Mouse (Mus musculus): ENCODE results near the gene U2af2. TPM values are rescaled to one million over a fixed set of nuclear protein-coding genes. Genes with fewer than 3 reads are reported as not detected.
"Not testable (repeated sequence)": the region's sequence is repeated elsewhere in the genome, so short reads cannot be mapped to it uniquely, and the experiment has no call there.

Gene U2af2
- 137 and 155 TPM in 2 replicates for polyA plus RNA-seq (2015; fragmentation: Nextera tagmentation; extraction: Ambion mirVana)

DNA sequence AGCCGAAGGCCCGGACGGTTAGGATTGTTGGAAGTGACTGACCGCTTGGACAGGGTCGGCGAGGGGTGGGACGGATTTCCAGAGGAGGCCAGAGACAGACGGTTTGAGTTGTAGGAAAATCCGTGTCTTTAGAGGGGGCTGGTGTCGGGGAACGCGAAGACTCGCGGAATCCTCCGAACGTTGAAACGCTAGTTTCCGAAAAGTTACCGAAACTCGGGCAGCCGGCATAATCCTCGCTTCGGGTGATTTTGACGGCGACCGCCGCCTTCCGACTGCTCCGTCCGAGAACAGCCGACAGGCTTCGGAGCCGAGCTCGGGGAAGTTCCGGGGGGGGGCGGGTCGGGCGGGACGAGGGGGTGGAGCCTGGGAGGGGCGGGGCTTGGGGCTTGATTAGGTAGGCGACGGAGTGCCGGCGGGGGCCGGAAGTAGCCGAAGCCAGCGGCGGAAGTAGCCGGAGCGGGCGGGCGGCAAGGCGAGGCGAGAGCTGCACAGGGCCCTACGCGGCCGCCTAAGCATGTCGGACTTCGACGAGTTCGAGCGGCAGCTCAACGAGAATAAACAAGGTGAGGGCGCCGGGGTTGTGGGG, at the start of gene U2af2:
U2af2 (plus strand) TSS at position 370 of the 586 bp plus-strand sequence.
- H3K9ac ChIP-seq, result peak within 1 kb of the TSS; percentile 92
- WGBS, result under 1% methylated on average over 54 of the region's 65 CpGs
- peak within 1 kb of the TSS; percentile 99 for H3K27ac ChIP-seq
- peaks cover 8% of the 10 kb centered on the region for H3K27me3 ChIP-seq
- H3K4me3 ChIP-seq, result peak within 1 kb of the TSS; percentile 59
- peaks cover 46% of the 10 kb centered on the region for H3K4me1 ChIP-seq
- H3K9me3 ChIP-seq, result no peaks in the 10 kb centered on the region
- peak within 1 kb of the TSS; percentile 81 for H3K4me2 ChIP-seq
- peaks cover 9% of the 10 kb centered on the region for H3K36me3 ChIP-seq
- ATAC-seq (ENCODE audit: insufficient number of reproducible peaks, insufficient read depth, low FRiP score, low TSS enrichment, low read depth), result peak; percentile 74

DNA sequence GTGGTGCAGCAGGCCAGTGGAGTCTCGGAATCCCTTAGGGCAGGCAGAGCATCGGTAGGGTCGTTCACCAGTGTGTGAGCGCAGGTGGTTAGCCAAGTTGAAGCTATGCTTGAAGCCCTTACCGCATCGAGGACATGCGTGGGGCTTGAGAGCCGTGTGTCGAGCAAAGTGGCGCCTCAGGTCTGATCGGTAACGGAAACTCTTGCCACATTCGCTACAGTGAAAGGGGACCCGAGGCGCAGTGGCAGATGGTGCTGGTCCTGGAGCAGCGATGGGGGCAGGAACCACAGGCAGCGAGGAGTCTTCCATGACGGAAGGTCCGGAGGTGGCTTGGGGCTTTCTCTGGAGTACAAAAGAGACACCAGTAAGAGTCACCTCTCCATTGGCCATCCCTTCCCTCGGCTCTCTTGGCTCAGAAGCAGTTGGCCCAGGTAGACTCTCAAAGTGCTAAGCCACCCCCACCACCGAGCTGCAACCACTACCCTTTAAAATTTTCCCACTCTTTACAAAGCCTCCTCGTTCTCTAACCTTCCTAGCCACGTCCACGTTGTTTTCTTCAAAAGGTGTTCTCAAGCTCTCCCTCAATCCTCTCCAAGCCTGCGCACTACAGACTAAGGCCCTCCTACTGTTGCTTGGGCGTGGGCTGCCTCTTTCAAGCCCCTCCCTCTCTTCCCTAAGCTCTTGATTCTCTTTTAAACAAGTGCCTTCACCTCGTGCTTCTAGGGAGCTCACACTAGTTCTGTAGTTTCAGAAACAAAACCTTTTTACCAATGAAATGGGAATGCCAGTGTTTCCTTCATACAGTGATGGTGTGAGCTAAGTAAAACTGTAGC, 49.0 kb upstream of the U2af2 start:
- no peak for ATAC-seq (ENCODE audit: insufficient number of reproducible peaks, insufficient read depth, low FRiP score, low TSS enrichment, low read depth)
- peak overlapping the region; percentile 56 for H3K4me3 ChIP-seq
- no peak overlapping the region for H3K9ac ChIP-seq
- H3K4me1 ChIP-seq, result peaks cover 10% of the 10 kb centered on the region
- no peaks in the 10 kb centered on the region for H3K9me3 ChIP-seq
- WGBS, result 93% methylated on average over 27 of the region's 27 CpGs
- H3K27me3 ChIP-seq, result no peaks in the 10 kb centered on the region
- H3K4me2 ChIP-seq, result peak overlapping the region; percentile 64
- peaks cover 57% of the 10 kb centered on the region for H3K36me3 ChIP-seq
- H3K27ac ChIP-seq, result no peak overlapping the region

DNA sequence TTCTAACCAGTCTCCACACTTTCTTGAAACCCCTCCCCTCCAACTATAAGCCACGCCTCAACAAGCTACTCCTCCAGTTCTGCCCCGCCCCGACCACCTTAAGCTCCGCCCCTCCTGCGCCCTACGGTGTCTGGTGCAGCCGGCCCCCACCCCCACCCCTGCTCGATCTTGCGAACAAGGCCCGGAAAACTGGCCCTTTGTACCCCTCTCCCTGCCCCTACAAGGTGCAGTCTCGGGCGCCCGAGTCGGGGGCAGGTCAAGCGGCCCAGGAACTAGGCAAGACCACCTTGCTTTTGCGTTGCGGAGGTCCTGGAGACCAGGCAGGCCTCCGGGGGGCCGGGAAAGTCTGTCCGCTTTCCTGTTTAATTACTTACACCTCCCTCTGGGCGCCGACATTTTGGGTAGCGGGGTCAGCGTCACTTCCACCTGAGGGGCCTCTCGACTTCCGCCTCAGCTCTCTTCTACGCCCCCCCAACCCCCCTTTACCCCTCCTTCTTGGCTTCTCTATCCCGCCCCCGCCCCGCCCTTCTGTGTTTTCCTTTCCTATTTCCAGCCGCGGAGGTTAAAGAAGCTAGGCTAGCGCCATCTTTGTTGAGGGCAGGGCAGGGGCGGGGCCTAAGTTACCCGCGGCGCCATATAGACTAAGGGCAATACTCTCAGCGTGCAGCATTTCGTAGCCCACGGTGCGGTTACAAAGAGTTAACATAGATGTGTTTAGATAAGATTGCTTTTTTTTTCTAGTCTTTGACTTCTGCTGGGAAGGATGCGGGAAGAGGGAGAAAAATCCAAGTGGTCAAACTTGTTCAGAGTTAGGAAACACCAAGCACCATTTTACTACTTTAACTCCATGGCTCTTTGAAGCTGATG, 47.5 kb upstream of the U2af2 start, which contains the start of the genes Zfp524 and Fiz1:
Zfp524 (plus strand) TSS at position 165 of the 867 bp plus-strand sequence.
Fiz1 (minus strand) TSS at position 447 of the 867 bp plus-strand sequence.
- H3K36me3 ChIP-seq, result peaks cover 41% of the 10 kb centered on the region
- WGBS, result under 1% methylated on average over 42 of the region's 42 CpGs
- peak within 1 kb of the TSS; percentile 98 for H3K27ac ChIP-seq
- peak within 1 kb of the TSS; percentile 64 for H3K4me2 ChIP-seq
- H3K27me3 ChIP-seq, result no peaks in the 10 kb centered on the region
- peak; percentile 82 for ATAC-seq (ENCODE audit: insufficient number of reproducible peaks, insufficient read depth, low FRiP score, low TSS enrichment, low read depth)
- H3K9ac ChIP-seq, result peak within 1 kb of the TSS; percentile 79
- H3K9me3 ChIP-seq, result no peaks in the 10 kb centered on the region
- H3K4me3 ChIP-seq, result peak within 1 kb of the TSS; percentile 56
- peaks cover 17% of the 10 kb centered on the region for H3K4me1 ChIP-seq

DNA sequence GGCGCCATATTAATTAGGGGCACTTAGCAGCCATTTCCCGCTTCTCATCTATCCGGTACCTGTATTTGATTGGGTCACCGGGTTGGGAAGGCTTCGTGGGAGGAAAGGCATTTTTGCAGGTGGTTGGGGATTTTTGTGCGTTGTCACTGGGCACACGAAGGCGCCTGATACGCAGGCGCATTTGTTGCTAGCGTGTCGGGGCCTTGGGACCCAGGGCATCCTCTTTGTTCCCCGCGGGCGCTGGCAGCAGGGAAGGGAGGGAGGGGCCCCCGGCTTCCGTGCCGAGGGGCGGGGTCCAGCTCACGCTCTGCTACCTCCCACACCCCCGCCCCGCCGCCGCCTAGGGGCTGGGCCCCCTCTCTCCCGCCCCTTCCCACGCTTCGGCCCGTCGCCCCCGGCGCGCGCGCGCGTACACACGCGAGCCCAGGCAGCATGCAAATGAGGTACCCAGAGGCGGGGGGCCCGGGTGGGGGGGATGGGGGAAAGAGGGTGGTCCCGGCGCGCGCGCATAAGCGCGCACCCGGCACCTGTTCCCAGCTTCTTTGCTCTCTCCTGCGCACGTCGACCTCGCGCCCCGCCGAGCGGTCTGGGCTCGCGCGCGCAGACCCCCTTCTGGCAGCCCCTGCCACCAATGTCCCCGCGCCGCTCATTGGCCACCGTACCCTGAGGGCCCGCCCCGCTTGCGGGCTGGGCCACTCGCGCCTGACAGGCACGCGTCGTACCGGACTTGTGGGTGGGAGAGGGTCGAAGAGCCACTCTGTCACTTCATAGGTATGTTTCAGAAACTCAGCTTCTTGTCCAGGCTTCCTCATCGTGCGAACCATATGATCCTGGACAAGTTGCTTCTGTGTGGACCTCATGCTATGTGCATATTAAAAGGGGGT, 46.6 kb upstream of the U2af2 start, which contains the start of gene Gm44973:
Gm44973 (plus strand) TSS at position 379 of the 884 bp plus-strand sequence.
- Histone ChIP-seq H3K27me3 (no peaks in the 10 kb centered on the region), H3K9ac (peak within 1 kb of the TSS; percentile 79), H3K4me1 (peaks cover 17% of the 10 kb centered on the region), H3K36me3 (peaks cover 32% of the 10 kb centered on the region), H3K4me3 (peak within 1 kb of the TSS; percentile 56), H3K4me2 (peak within 1 kb of the TSS; percentile 64), H3K27ac (peak within 1 kb of the TSS; percentile 98), H3K9me3 (no peaks in the 10 kb centered on the region)
- ATAC-seq (ENCODE audit: insufficient number of reproducible peaks, insufficient read depth, low FRiP score, low TSS enrichment, low read depth), result peak; percentile 74
- under 1% methylated on average over 62 of the region's 76 CpGs for WGBS

DNA sequence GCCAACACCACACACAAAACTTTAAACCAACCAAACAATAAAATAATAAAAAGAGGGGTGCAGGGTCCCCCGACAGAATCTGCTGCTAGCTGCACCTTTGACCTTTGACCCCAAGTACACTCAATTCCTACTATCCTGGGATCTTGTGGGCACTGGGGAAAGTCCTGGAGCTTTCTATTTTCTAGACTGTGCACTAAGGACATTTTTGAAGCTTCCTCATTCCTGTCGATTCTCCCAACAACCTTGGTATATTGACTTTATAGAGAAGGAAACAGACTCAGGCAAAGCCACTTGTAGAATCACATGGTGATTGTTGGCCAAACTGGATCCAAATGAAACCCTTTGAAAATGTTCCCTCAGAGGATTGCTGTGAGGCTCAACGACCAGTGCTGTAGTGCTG, 45.9 kb upstream of the U2af2 start:
- H3K27ac ChIP-seq, result peak overlapping the region; percentile 98
- peak overlapping the region; percentile 56 for H3K4me3 ChIP-seq
- H3K27me3 ChIP-seq, result no peaks in the 10 kb centered on the region
- no peaks in the 10 kb centered on the region for H3K9me3 ChIP-seq
- H3K9ac ChIP-seq, result peak overlapping the region; percentile 75
- H3K4me2 ChIP-seq, result peak overlapping the region; percentile 64
- H3K4me1 ChIP-seq, result peaks cover 17% of the 10 kb centered on the region
- no peak for ATAC-seq (ENCODE audit: insufficient number of reproducible peaks, insufficient read depth, low FRiP score, low TSS enrichment, low read depth)
- 64% methylated on average over 3 of the region's 3 CpGs for WGBS
- H3K36me3 ChIP-seq, result peaks cover 25% of the 10 kb centered on the region

DNA sequence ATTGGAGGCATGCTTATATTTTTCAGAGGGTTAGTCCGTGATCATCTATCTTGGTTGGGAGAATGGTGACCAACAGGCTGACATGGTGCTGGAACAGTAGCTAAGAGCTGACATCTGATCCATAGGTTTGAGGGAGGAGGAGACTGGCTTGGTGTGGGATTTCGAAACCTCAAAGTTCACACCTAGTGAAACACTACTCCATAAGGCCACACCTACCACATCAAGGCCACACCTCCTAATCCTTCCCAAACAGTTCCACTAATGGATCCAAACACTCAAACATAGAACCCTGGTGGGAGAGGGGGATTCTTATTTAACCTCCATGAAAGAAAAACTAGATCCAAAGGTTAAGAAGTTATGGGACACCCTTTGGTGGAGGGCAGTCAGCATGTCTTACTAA, 45.0 kb upstream of the U2af2 start:
- no peaks in the 10 kb centered on the region for H3K27me3 ChIP-seq
- no peak for ATAC-seq (ENCODE audit: insufficient number of reproducible peaks, insufficient read depth, low FRiP score, low TSS enrichment, low read depth)

DNA sequence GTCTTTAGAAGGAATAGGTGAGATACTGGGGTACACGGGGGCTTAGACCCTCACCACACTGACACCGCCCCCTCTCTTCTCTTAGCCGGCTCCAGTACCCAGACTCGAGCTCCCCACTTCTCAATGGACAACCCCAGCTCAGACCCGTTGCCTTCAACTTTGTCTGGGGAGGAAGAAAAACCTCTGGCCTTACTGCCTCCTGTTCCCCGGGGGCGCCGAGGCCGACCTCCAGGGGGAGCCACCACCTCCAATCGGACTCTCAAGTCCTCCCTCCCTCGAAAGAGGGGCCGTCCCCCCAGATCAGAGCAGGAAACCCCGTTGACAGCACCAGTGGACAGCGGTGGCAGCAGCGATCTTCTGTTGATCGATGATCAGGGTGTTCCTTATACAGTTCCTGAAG, 44.6 kb upstream of the U2af2 start:
- Histone ChIP-seq H3K4me3 (no peak overlapping the region), H3K4me1 (peaks cover 28% of the 10 kb centered on the region), H3K27me3 (no peaks in the 10 kb centered on the region), H3K27ac (no peak overlapping the region), H3K36me3 (peaks cover 21% of the 10 kb centered on the region), H3K9me3 (no peaks in the 10 kb centered on the region), H3K9ac (no peak overlapping the region), H3K4me2 (no peak overlapping the region)
- WGBS, result 90% methylated on average over 16 of the region's 16 CpGs
- ATAC-seq (ENCODE audit: insufficient number of reproducible peaks, insufficient read depth, low FRiP score, low TSS enrichment, low read depth), result no peak

More for the DNA sequence above, 45.0 kb upstream of the U2af2 start:
- H3K9ac ChIP-seq, result no peak overlapping the region
- peaks cover 21% of the 10 kb centered on the region for H3K36me3 ChIP-seq
- H3K4me3 ChIP-seq, result no peak overlapping the region
- H3K4me1 ChIP-seq, result peaks cover 24% of the 10 kb centered on the region
- 98% methylated on average over 2 of the region's 2 CpGs for WGBS
- H3K27ac ChIP-seq, result no peak overlapping the region
- H3K9me3 ChIP-seq, result no peaks in the 10 kb centered on the region
- H3K4me2 ChIP-seq, result no peak overlapping the region

DNA sequence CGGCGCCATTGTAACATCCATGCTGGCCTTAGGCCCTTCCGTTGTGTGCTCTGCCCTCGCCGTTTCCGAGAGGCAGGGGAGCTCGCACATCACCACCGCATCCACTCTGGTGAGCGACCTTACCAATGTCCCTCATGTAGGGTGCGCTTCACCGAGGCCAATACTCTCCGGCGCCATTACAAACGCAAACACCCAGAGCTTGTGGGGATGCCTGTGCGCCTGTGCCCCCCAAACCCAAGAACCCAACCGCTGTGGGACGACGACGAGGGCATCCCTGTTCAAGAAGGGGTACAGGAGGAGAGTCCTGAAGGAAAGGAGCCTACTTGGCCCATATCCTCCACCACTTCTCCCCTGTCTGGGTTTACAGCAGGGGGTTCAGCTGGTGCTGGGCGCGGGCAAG, 44.0 kb upstream of the U2af2 start:
- peaks cover 21% of the 10 kb centered on the region for H3K36me3 ChIP-seq
- H3K4me3 ChIP-seq, result no peak overlapping the region
- ATAC-seq (ENCODE audit: insufficient number of reproducible peaks, insufficient read depth, low FRiP score, low TSS enrichment, low read depth), result no peak
- no peaks in the 10 kb centered on the region for H3K9me3 ChIP-seq
- H3K4me2 ChIP-seq, result no peak overlapping the region
- peaks cover 31% of the 10 kb centered on the region for H3K4me1 ChIP-seq
- H3K27me3 ChIP-seq, result no peaks in the 10 kb centered on the region
- 95% methylated on average over 21 of the region's 21 CpGs for WGBS
- no peak overlapping the region for H3K9ac ChIP-seq
- H3K27ac ChIP-seq, result no peak overlapping the region

DNA sequence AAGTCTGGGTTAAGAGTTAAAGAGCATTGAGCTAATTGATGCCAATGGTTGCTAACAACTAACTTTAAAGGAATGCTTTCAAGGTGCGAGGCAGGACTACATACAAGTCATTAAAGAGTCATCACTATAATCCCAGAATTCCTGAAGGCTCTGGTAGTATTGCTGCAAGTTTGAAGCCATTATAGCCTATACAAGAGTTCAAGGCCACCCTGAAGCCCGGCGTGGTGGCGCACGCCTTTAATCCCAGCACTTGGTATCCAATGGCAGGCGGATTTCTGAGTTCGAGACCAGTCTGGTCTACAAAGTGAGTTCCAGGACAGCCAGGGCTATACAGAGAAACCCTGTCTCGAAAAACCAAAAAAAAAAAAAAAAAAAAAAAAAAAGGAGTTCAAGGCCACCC, 42.4 kb upstream of the U2af2 start:
- Histone ChIP-seq H3K4me3 (peak overlapping the region; percentile 79), H3K4me2 (peak overlapping the region; percentile 84), H3K36me3 (peaks cover 37% of the 10 kb centered on the region), H3K4me1 (peaks cover 27% of the 10 kb centered on the region), H3K9ac (peak overlapping the region; percentile 97), H3K27ac (peak overlapping the region; percentile 97)
- 26% methylated on average over 8 of the region's 8 CpGs for WGBS
- not testable (repeated sequence) for H3K27me3 ChIP-seq; ATAC-seq (ENCODE audit: insufficient number of reproducible peaks, insufficient read depth, low FRiP score, low TSS enrichment, low read depth); H3K9me3 ChIP-seq

DNA sequence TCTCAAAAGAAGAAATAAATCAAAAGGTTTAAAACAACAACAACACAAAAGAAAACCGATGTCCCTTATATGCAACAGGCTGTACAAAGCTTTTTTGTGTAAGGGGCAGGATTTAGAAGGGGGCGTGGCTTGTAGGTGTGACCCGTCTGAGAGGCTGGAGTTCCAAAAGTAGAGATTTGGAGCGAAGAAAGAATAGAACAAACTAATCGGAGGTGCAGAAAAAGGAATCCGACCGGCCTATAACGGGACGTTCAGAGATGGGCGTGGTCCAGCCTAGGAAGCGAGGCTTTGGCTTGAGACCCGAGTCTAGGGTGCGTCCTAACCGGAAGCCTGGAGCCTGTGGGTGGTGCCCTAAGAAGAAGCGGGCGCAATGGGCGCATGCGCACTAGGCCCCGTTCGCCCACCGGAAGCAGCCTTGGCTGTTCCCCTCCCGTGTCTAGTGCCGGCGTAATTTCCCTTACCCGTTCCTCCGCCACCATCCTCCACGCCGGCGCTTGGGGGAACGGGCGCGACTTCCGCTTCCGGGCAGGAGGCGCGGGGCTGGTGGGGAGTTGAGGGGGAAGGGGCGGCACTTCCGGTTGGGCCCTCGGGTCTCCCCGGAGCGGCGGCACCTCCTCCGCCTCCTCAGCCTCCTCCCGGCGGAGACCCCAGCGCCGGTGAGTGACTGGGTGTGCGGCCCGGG, 41.8 kb upstream of the U2af2 start, which contains the start of the genes Zfp865 and Ccdc106:
Zfp865 (plus strand) TSS at position 377 of the 682 bp plus-strand sequence.
Ccdc106 (plus strand) TSS at position 554 of the 682 bp plus-strand sequence.
- peaks cover 43% of the 10 kb centered on the region for H3K36me3 ChIP-seq
- H3K4me2 ChIP-seq, result peak within 1 kb of the TSS; percentile 84
- under 1% methylated on average over 49 of the region's 49 CpGs for WGBS
- H3K4me1 ChIP-seq, result peaks cover 27% of the 10 kb centered on the region
- peak; percentile 84 for ATAC-seq (ENCODE audit: insufficient number of reproducible peaks, insufficient read depth, low FRiP score, low TSS enrichment, low read depth)
- H3K4me3 ChIP-seq, result peak within 1 kb of the TSS; percentile 79
- peak within 1 kb of the TSS; percentile 97 for H3K27ac ChIP-seq
- H3K9me3 ChIP-seq, result no peaks in the 10 kb centered on the region
- peak within 1 kb of the TSS; percentile 97 for H3K9ac ChIP-seq
- no peaks in the 10 kb centered on the region for H3K27me3 ChIP-seq

All from embryonic facial prominence, embryonic 13.5 days (tissue).